Mouse (Mus musculus) E14TG2a.4 (cell line): ENCODE results near the gene Kif26b.

Source experiments
- H3K27me3 ChIP-seq: 2 replicates; pipeline ENCODE4 v1.6.1; 2014; ENCODE audit warnings: low read length, control low read depth; ENCODE audit not compliant: insufficient read depth
- H3K36me3 ChIP-seq: 2 replicates; pipeline ENCODE4 v1.6.1; 2014; ENCODE audit warnings: low read length, control low read depth; ENCODE audit not compliant: insufficient read depth
- H3K4me1 ChIP-seq: replicated peaks from 2 replicates; pipeline ENCODE4 v1.6.1; 2014; ENCODE audit warnings: low read depth, low read length, control low read depth
- H3K4me3 ChIP-seq: replicated peaks from 2 replicates; pipeline ENCODE4 v1.5.1; 2014; ENCODE audit warnings: mild to moderate bottlenecking, low read length
- H3K9me3 ChIP-seq: 2 replicates; pipeline ENCODE4 v1.6.1; 2014; ENCODE audit warnings: low read length, control low read depth
- CTCF ChIP-seq: conservative IDR thresholded peaks from 2 replicates; pipeline ENCODE4 v1.5.1; 2014; ENCODE audit warnings: low read length
- NANOG ChIP-seq: IDR thresholded peaks from 2 replicates; pipeline ENCODE4 v1.6.1; 2014; ENCODE audit warnings: borderline replicate concordance, low read length, mixed read lengths
- POU5F1 ChIP-seq: IDR thresholded peaks from 2 replicates; pipeline ENCODE4 v1.6.1; 2014; ENCODE audit warnings: low read length, borderline replicate concordance

The Kif26b gene

DNA sequence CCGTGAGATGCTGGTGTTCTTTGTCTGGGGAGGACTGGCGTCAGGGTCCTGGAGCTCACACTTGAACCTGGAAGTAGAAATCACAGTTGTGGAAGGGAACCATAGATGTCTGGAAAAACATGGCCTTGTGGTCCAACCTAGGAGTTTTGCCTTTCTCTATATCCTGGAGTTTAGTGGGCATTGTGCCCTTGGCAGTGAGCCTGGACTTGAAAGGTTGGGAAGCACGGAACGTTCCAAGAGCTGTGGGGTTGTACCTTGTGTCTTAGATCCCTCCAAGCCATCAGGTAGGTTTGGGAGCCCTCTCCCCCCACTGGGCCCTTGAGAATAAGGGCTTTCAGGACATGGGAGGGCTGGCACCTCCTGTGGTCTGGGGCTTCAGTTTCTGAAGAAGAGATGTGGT lies 20.7 kb downstream of the Kif26b start:
- peaks cover 39% of the 10 kb centered on the region for H3K4me1 ChIP-seq
- no peak overlapping the region for H3K4me3 ChIP-seq
- H3K36me3 ChIP-seq: no peaks in the 10 kb centered on the region
- peaks cover 31% of the 10 kb centered on the region for H3K27me3 ChIP-seq
- H3K9me3 ChIP-seq: peaks cover 31% of the 10 kb centered on the region
- no peak for TF ChIP-seq CTCF
- no peak for TF ChIP-seq POU5F1
- TF ChIP-seq NANOG: no peak

DNA sequence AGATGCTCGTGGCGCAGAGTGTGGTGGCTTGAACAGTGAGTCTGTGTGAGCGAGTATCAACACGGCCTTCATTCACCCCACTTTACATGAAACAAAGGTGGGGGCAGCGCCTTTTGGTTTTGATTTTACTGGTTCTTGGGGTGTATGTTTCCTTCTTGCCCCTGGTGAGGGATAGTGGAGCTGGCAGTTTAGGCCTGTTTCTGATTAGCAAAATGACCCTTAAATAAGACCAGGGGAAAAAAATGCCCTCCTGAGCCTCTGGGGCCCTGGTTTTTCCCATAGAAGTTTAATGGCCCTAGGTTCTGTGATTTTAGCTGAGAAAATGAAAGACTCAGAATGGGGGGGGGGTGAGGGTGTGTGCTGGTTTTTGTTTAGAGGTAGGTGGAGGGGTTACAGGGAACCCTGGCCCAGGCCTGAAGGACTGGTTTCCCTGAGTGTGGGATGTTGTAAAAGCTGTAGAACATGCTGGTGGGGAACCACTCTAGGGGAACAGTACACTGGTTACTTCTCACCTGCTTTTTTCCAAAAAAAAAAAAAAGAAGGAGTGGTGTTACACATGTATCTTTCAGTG lies 21.6 kb downstream of the Kif26b start:
- Histone ChIP-seq H3K36me3 (no peaks in the 10 kb centered on the region), H3K4me1 (peaks cover 32% of the 10 kb centered on the region), H3K9me3 (peaks cover 21% of the 10 kb centered on the region), H3K4me3 (no peak overlapping the region), H3K27me3 (peaks cover 31% of the 10 kb centered on the region)
- TF ChIP-seq CTCF (no peak), POU5F1 (no peak), NANOG (no peak)

DNA sequence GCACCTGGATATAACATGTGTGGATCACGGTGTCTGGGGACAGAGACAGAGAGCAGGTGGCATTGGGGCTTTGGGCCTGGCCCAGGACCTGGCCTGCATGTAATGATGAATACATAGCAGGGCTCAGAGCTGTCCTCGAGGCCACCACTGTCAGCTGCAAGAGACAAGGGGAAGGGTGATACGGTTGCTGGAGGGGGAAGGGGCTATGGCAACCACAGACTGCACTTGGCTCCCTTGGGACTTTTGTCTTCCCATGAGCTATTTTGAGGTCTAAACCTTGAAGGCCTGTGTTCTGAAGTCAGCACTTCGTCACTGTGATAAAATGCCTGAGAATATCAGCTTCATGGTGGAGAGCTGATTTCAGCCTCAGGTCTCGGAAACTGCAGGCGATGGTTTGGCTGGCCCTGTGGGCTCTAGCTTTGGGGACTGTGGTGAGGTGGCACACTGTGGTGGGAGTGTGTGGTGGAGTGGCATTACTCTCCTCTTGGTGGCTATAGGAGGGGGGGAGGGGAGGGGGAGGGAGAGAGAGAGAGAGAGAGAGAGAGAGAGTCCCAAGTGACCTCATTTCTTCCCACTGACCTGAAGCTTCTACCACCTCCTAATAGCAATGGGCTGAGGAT lies 23.5 kb downstream of the Kif26b start:
- Histone ChIP-seq H3K9me3 (peaks cover 3% of the 10 kb centered on the region; the same call in 1 of the 2 replicates), H3K4me1 (peaks cover 32% of the 10 kb centered on the region), H3K36me3 (no peaks in the 10 kb centered on the region), H3K4me3 (no peak overlapping the region), H3K27me3 (peaks cover 31% of the 10 kb centered on the region)
- TF ChIP-seq NANOG: no peak
- no peak for TF ChIP-seq POU5F1
- TF ChIP-seq CTCF: no peak

DNA sequence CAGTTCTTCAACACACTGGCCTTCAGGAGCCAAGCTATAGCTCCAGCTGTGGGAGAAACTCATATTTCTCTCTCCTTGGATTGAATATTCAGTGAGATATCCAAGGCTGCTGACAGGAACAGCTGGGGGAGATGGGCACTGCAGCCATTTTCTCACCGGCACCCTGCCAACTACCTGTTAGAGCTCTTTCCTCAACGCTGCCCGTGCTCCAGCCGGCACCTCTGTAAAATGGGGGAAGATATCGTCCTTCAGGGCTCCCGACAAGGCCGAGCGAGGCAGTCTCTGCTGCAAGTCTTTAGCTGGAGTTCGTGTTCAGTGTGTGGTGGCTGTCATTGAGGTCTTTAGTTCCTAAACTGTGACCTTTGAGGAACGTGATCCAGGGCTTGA lies 24.0 kb downstream of the Kif26b start:
- H3K27me3 ChIP-seq: peaks cover 30% of the 10 kb centered on the region
- no peak overlapping the region for H3K4me3 ChIP-seq
- H3K36me3 ChIP-seq: no peaks in the 10 kb centered on the region
- TF ChIP-seq CTCF (no peak), NANOG (no peak), POU5F1 (no peak)
- no peaks in the 10 kb centered on the region for H3K9me3 ChIP-seq
- peaks cover 32% of the 10 kb centered on the region for H3K4me1 ChIP-seq

DNA sequence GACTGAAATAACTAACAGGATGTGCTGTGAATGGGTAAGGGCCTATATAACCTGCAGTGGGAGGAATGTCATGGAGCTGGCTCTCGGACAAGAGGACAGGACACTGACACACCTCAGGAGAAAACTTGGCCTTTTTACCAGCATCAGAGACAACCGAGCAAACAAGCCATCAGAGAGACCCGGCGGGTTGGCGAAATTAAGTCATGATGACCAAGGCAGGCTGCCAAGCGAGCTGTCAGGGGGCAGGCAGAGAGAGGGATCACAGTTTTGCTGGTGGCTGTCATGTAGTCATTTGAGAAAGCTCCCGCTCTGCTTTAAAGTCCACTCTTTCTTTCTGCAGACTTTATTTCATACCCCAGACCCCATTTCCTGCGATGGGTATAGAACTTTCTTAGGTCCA lies 27.3 kb downstream of the Kif26b start:
- H3K27me3 ChIP-seq: peaks cover 18% of the 10 kb centered on the region
- H3K4me3 ChIP-seq: no peak overlapping the region
- peaks cover 29% of the 10 kb centered on the region for H3K4me1 ChIP-seq
- H3K9me3 ChIP-seq: no peaks in the 10 kb centered on the region
- TF ChIP-seq CTCF (no peak), NANOG (no peak), POU5F1 (no peak)
- H3K36me3 ChIP-seq: no peaks in the 10 kb centered on the region

DNA sequence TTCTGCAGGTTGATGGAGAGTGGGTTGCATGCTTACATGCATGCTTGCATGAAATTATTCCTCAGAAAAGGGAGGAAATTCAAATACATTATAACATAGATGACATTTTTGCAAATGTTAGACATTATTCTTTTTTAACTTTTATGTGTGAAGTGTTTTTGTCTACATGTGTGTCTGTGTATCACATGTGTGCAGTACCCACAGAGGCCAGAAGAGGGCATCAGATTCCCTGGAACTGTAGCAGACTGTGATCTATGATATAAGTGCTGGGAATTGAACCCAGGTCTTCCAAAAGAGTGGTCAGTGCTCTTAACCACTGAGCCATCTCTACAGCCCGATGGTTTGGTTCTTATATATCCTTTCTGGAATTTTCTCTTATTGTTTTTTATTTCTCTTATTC lies 31.1 kb downstream of the Kif26b start:
- Histone ChIP-seq H3K36me3 (no peaks in the 10 kb centered on the region), H3K9me3 (no peaks in the 10 kb centered on the region), H3K4me1 (no peaks in the 10 kb centered on the region), H3K27me3 (peaks cover 6% of the 10 kb centered on the region), H3K4me3 (no peak overlapping the region)
- no peak for TF ChIP-seq POU5F1
- TF ChIP-seq CTCF: peak; percentile 63

DNA sequence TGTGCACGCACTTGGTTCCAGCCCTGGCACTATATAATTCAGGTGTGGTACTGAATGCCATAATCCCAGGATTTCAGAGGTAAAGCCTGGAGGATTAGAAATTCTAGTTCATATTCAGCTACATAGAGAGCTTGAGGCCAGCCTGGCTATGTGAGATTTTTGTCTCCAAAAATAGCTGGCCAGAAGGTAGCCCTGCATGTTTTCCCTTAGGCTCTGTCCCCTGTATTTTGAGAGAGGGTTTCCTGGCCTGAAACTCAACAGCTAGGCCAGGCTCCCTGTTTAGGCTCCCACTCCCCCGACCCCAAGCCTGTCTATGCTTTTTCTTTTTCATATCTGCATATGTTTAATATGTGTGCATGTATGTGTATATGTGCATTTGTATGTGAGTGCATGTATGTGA lies 34.9 kb downstream of the Kif26b start:
- Histone ChIP-seq H3K4me1 (no peaks in the 10 kb centered on the region), H3K9me3 (no peaks in the 10 kb centered on the region), H3K36me3 (no peaks in the 10 kb centered on the region), H3K4me3 (no peak overlapping the region), H3K27me3 (peaks cover 22% of the 10 kb centered on the region)
- TF ChIP-seq POU5F1 (no peak), CTCF (no peak), NANOG (no peak)

DNA sequence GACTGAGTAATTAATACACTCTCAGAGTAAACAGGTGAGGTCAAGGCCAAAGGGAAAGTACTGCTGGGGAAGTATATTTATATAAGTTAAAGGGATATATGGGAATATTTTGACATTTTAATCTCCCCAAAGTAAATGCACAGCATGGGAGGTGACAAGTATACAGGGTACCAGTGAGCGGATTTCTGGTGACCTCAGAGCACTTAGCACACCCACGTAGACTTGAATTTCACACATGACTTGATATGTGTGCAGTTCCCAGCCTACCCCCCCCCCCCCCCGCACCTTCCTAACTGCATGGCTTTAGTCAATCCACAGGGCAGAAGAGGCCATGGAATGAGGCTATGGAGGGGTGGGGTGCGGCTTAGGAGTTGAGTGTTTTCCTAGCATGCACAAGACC lies 35.9 kb downstream of the Kif26b start:
- H3K4me3 ChIP-seq: no peak overlapping the region
- H3K9me3 ChIP-seq: no peaks in the 10 kb centered on the region
- TF ChIP-seq POU5F1 (no peak), CTCF (no peak), NANOG (no peak)
- H3K36me3 ChIP-seq: no peaks in the 10 kb centered on the region
- H3K27me3 ChIP-seq: peaks cover 27% of the 10 kb centered on the region
- H3K4me1 ChIP-seq: no peaks in the 10 kb centered on the region
